Mouse (Mus musculus) cerebral cortex, adult 2 months (tissue): ENCODE data around the gene Fam163b.

Experiments used
- WGBS: fragments of 180-500 bp; shearing (Covaris S2); methylation state at CpG from one replicate; pipeline ENCODE4 v1.1.7; 2018; 5-methylcytosine and 5-hydroxymethylcytosine counted together

The Fam163b gene

GRCm38 (mm10) chr2:27141950-27142693, at the start of gene Fam163b:
Gene Fam163b, minus strand, starts transcription at chr2:27142491.
- WGBS, result 2% methylated on average over 61 of the region's 62 CpGs

GRCm38 (mm10) chr2:27189994-27190393, 47.7 kb upstream of the Fam163b start:
- 90% methylated on average over 4 of the region's 4 CpGs for WGBS

GRCm38 (mm10) chr2:27187531-27187930, 45.2 kb upstream of the Fam163b start:
- 90% methylated on average over 6 of the region's 6 CpGs for WGBS

GRCm38 (mm10) chr2:27183734-27184133, 41.4 kb upstream of the Fam163b start:
- 91% methylated on average over 12 of the region's 12 CpGs for WGBS

- whole genome bisulfite sequencing, result 80% methylated on average over 4 of the region's 4 CpGs
Measured at GRCm38 (mm10) chr2:27181907-27182306, 39.6 kb upstream of the Fam163b start.

GRCm38 (mm10) chr2:27179101-27179500, 36.8 kb upstream of the Fam163b start:
- WGBS, result 39% methylated on average over 8 of the region's 8 CpGs

- WGBS, result 79% methylated on average over 10 of the region's 10 CpGs
Measured at GRCm38 (mm10) chr2:27175696-27176267, 33.5 kb upstream of the Fam163b start.

- WGBS, result 65% methylated on average over 2 of the region's 2 CpGs
Measured at GRCm38 (mm10) chr2:27174242-27174641, 32.0 kb upstream of the Fam163b start.

- 28% methylated on average over 2 of the region's 2 CpGs for WGBS
Measured at GRCm38 (mm10) chr2:27166999-27167398, 24.7 kb upstream of the Fam163b start.

GRCm38 (mm10) chr2:27166074-27166473, 23.8 kb upstream of the Fam163b start:
- 62% methylated on average over 2 of the region's 2 CpGs for WGBS

- 64% methylated on average over 12 of the region's 12 CpGs for WGBS
Measured at GRCm38 (mm10) chr2:27164796-27165590, 22.7 kb upstream of the Fam163b start, which contains the start of gene Dbh. Gene Dbh, plus strand, starts transcription at chr2:27165233.

- WGBS, result 18% methylated on average over 5 of the region's 5 CpGs
Measured at GRCm38 (mm10) chr2:27163851-27164250, 21.6 kb upstream of the Fam163b start.

- WGBS, result 50% methylated on average over 11 of the region's 11 CpGs
Measured at GRCm38 (mm10) chr2:27162656-27163055, 20.4 kb upstream of the Fam163b start.

- 82% methylated on average over 2 of the region's 2 CpGs for WGBS
Measured at GRCm38 (mm10) chr2:27161526-27161925, 19.2 kb upstream of the Fam163b start.

- 71% methylated on average over 6 of the region's 6 CpGs for WGBS
Measured at GRCm38 (mm10) chr2:27156596-27156995, 14.3 kb upstream of the Fam163b start.

- 62% methylated on average over 10 of the region's 10 CpGs for WGBS
Measured at GRCm38 (mm10) chr2:27154466-27155185, 12.3 kb upstream of the Fam163b start.

- 21% methylated on average over 2 of the region's 2 CpGs for WGBS
Measured at GRCm38 (mm10) chr2:27149457-27149856, 7.2 kb upstream of the Fam163b start.

GRCm38 (mm10) chr2:27146840-27147239, 4.5 kb upstream of the Fam163b start:
- 79% methylated on average over 6 of the region's 6 CpGs for WGBS

GRCm38 (mm10) chr2:27144957-27145356, 2.7 kb upstream of the Fam163b start:
- 37% methylated on average over 2 of the region's 2 CpGs for WGBS

GRCm38 (mm10) chr2:27138356-27138755, 3.9 kb downstream of the Fam163b start:
- 74% methylated on average over 4 of the region's 4 CpGs for WGBS

- 55% methylated on average over 1 of the region's 1 CpGs for WGBS
Measured at GRCm38 (mm10) chr2:27136789-27137188, 5.5 kb downstream of the Fam163b start.

- WGBS, result 66% methylated on average over 3 of the region's 3 CpGs
Measured at GRCm38 (mm10) chr2:27136336-27136735, 6.0 kb downstream of the Fam163b start.
